ENCODE assay signal across 28 mouse cellular contexts in genomic region chr7:135483751-135484150, GRCm38 (mm10). TPM values are rescaled to one million over a fixed set of nuclear protein-coding genes. Genes with fewer than 3 reads are reported as not detected.
DNase-seq lines count a peak whose midpoint lies in the region; ATAC-seq and TF ChIP-seq lines count a peak whose summit lies in the region.
"Had no signal": no experiment of that assay in that cellular context is flagged by ENCODE, and none has a peak within 500 bp of the region (broad histone marks: within the 10 kb centered on the region; RNA-seq: fewer than 3 reads in every experiment).

No protein-coding gene starts in this region.

- H3K27me3 ChIP-seq in forebrain, embryonic 10.5 days (ENCODE audit: poor library complexity, severe bottlenecking) = peaks cover 76% of the 10 kb centered on the region
- no peaks in the 10 kb centered on the region; the same call in 1 of the 2 replicates for H3K27me3 ChIP-seq in forebrain, embryonic 16.5 days (replicated peaks; ENCODE audit: control insufficient read depth, insufficient read depth, low read length)
- H3K27me3 ChIP-seq in kidney, adult 2 months (replicated peaks; ENCODE audit: control insufficient read depth, insufficient read depth, low read length) = no peaks in the 10 kb centered on the region
- H3K27me3 ChIP-seq in lung, embryonic 14.5 days (ENCODE audit: insufficient read depth, low read length) = no peaks in the 10 kb centered on the region
- H3K27me3 ChIP-seq: CH12.LX; embryonic facial prominence, embryonic 12.5 days had no signal

- 39% methylated on average over 6 of the region's 6 CpGs for WGBS in forebrain, embryonic 10.5 days
- 44% methylated on average over 6 of the region's 6 CpGs for WGBS in forebrain, embryonic 16.5 days
- 60% methylated on average over 6 of the region's 6 CpGs for WGBS in kidney, adult 2 months
- WGBS in lung, embryonic 14.5 days = 55% methylated on average over 6 of the region's 6 CpGs

- H3K4me2 ChIP-seq in forebrain, embryonic 16.5 days (ENCODE audit: low read length) = no peak overlapping the region
- H3K4me2 ChIP-seq in lung, embryonic 14.5 days = no peak overlapping the region
- H3K4me2 ChIP-seq: embryonic facial prominence, embryonic 12.5 days; embryonic facial prominence, embryonic 15.5 days; forebrain, embryonic 12.5 days; forebrain, embryonic 15.5 days; heart, embryonic 12.5 days; heart, embryonic 15.5 days; hindbrain, embryonic 14.5 days had no signal

- ATAC-seq in forebrain, embryonic 16.5 days = no peak
- ATAC-seq in lung, embryonic 14.5 days (ENCODE audit: insufficient read depth) = no peak
- ATAC-seq: forebrain, embryonic 15.5 days had no signal

- no peak for DNase-seq in forebrain, embryonic 10.5 days (ENCODE audit: extremely low spot score, low spot score)
- peak; percentile 15 for DNase-seq in kidney, adult 2 months
- no peak for DNase-seq in kidney, adult 18-20 months
- DNase-seq in lung, embryonic 14.5 days = peak; percentile 12
- DNase-seq in lung, postnatal 10 days = no peak
- DNase-seq in retina, postnatal 1 day = peak; percentile 48
- no peak for DNase-seq in retina, embryonic 14.5 days (ENCODE audit: low spot score)
- DNase-seq: adrenal gland, adult 2 months; adrenal gland, postnatal 14 days; B cell, adult 2 months; cerebellum, adult 11-12 months; cerebellum, adult 8-10 months; cerebellum, postnatal 14 days; gastrocnemius, postnatal 10 days; gastrocnemius, postnatal 36 days; heart, postnatal 10 days; heart, postnatal 36 days had no signal

- peak overlapping the region; percentile 72 for H3K27ac ChIP-seq in forebrain, embryonic 10.5 days
- no peak overlapping the region for H3K27ac ChIP-seq in forebrain, embryonic 16.5 days (ENCODE audit: low read length)
- no peak overlapping the region for H3K27ac ChIP-seq in kidney, adult 2 months (ENCODE audit: insufficient read depth, low read depth, low read length)
- no peak overlapping the region for H3K27ac ChIP-seq in lung, embryonic 14.5 days (ENCODE audit: low read depth)
- H3K27ac ChIP-seq: embryonic facial prominence, embryonic 12.5 days; embryonic facial prominence, embryonic 15.5 days; forebrain, embryonic 15.5 days; heart, embryonic 15.5 days; hindbrain, embryonic 14.5 days had no signal

- no peak overlapping the region for H3K4me3 ChIP-seq in forebrain, embryonic 10.5 days
- no peak overlapping the region for H3K4me3 ChIP-seq in forebrain, embryonic 16.5 days (replicated peaks; ENCODE audit: low read length)
- no peak overlapping the region for H3K4me3 ChIP-seq in kidney, adult 2 months (ENCODE audit: insufficient read depth, low read depth, low read length)
- H3K4me3 ChIP-seq in lung, embryonic 14.5 days (ENCODE audit: low read depth, low read length) = no peak overlapping the region
- H3K4me3 ChIP-seq: embryonic facial prominence, embryonic 12.5 days; embryonic facial prominence, embryonic 15.5 days; forebrain, embryonic 12.5 days; forebrain, embryonic 15.5 days; heart, embryonic 12.5 days; heart, embryonic 15.5 days had no signal

- no peaks in the 10 kb centered on the region for H3K36me3 ChIP-seq in forebrain, embryonic 10.5 days (replicated peaks)
- H3K36me3 ChIP-seq in forebrain, embryonic 16.5 days (ENCODE audit: control insufficient read depth, insufficient read depth) = no peaks in the 10 kb centered on the region
- H3K36me3 ChIP-seq in kidney, adult 2 months (ENCODE audit: control insufficient read depth, insufficient read depth, low read length) = no peaks in the 10 kb centered on the region
- H3K36me3 ChIP-seq in lung, embryonic 14.5 days (ENCODE audit: insufficient read depth) = no peaks in the 10 kb centered on the region
- H3K36me3 ChIP-seq: embryonic facial prominence, embryonic 12.5 days; embryonic facial prominence, embryonic 15.5 days; forebrain, embryonic 12.5 days; forebrain, embryonic 15.5 days; G1E; heart, embryonic 12.5 days; heart, embryonic 15.5 days had no signal

- H3K4me1 ChIP-seq in forebrain, embryonic 10.5 days = peaks cover 56% of the 10 kb centered on the region
- peaks cover 29% of the 10 kb centered on the region for H3K4me1 ChIP-seq in forebrain, embryonic 16.5 days (replicated peaks; ENCODE audit: control insufficient read depth, insufficient read depth, low read length)
- no peaks in the 10 kb centered on the region for H3K4me1 ChIP-seq in kidney, adult 2 months (ENCODE audit: control insufficient read depth, insufficient read depth, low read length)
- no peaks in the 10 kb centered on the region for H3K4me1 ChIP-seq in lung, embryonic 14.5 days (ENCODE audit: insufficient read depth)

- H3K9me3 ChIP-seq in forebrain, embryonic 10.5 days = no peaks in the 10 kb centered on the region
- no peaks in the 10 kb centered on the region for H3K9me3 ChIP-seq in forebrain, embryonic 16.5 days (ENCODE audit: control insufficient read depth, low read length)
- no peaks in the 10 kb centered on the region for H3K9me3 ChIP-seq in lung, embryonic 14.5 days (ENCODE audit: low read depth, low read length)
- H3K9me3 ChIP-seq: embryonic facial prominence, embryonic 12.5 days; embryonic facial prominence, embryonic 15.5 days; forebrain, embryonic 12.5 days; forebrain, embryonic 15.5 days; G1E; heart, embryonic 12.5 days; heart, embryonic 15.5 days had no signal

- no peak overlapping the region for H3K9ac ChIP-seq in forebrain, embryonic 16.5 days (replicated peaks; ENCODE audit: low read depth, low read length)
- no peak overlapping the region for H3K9ac ChIP-seq in lung, embryonic 14.5 days
- H3K9ac ChIP-seq: embryonic facial prominence, embryonic 12.5 days; embryonic facial prominence, embryonic 15.5 days; forebrain, embryonic 12.5 days; forebrain, embryonic 15.5 days; heart, embryonic 12.5 days; heart, embryonic 15.5 days; hindbrain, embryonic 14.5 days had no signal

- no peak for TF ChIP-seq POLR2A in kidney, adult 2 months (IDR thresholded peaks at IDR 0.05; ENCODE audit: low read depth, low read length)

- no peak for TF ChIP-seq CTCF in kidney, adult 2 months (conservative IDR thresholded peaks at IDR 0.05; ENCODE audit: insufficient read depth, insufficient read length, low read depth, low read length)
- no peak for TF ChIP-seq CTCF in lung, embryonic 14.5 days (IDR thresholded peaks at IDR 0.05; ENCODE audit: low read depth)

RNA-seq across cellular contexts. Expression of gene Clrn3, which starts 44.7 kb away (rescaled TPM):
- not detected in 2 replicates for polyA plus RNA-seq in forebrain, embryonic 10.5 days (2016; fragmentation: Nextera tagmentation; extraction: Ambion mirVana)
- not detected in 2 replicates for polyA plus RNA-seq in forebrain, embryonic 16.5 days (2015; fragmentation: Nextera tagmentation; extraction: Ambion mirVana)
- 26.7 and 29.8 TPM in 2 replicates for polyA plus RNA-seq in kidney, adult 2 months (2012; rRNA removed)
- polyA plus RNA-seq in lung, embryonic 14.5 days (2014; fragmentation: Nextera tagmentation; extraction: Ambion mirVana) = not detected in 2 replicates
- polyA plus RNA-seq: adrenal gland, adult 2 months; embryonic facial prominence, embryonic 12.5 days; embryonic facial prominence, embryonic 15.5 days; forebrain, embryonic 12.5 days; forebrain, embryonic 15.5 days; G1E; heart, embryonic 12.5 days; heart, embryonic 15.5 days; hindbrain, embryonic 11.5 days; hindbrain, embryonic 14.5 days had no signal

RNA-seq across cellular contexts. Expression of gene Ptpre, which starts 53.5 kb away (rescaled TPM):
- polyA plus RNA-seq in forebrain, embryonic 10.5 days (2016; fragmentation: Nextera tagmentation; extraction: Ambion mirVana) = 0.31 and 0.41 TPM in 2 replicates
- polyA plus RNA-seq in forebrain, embryonic 16.5 days (2015; fragmentation: Nextera tagmentation; extraction: Ambion mirVana) = 2.0 and 4.5 TPM in 2 replicates
- 1.7 and 2.5 TPM in 2 replicates for polyA plus RNA-seq in kidney, adult 2 months (2012; rRNA removed)
- 2.3 and 2.5 TPM in 2 replicates for polyA plus RNA-seq in lung, embryonic 14.5 days (2014; fragmentation: Nextera tagmentation; extraction: Ambion mirVana)

Comparison
In these comparisons a context has a peak if more than half of its experiments do, and no peak if none do; other contexts are left out.
1. DNase-seq: peak in kidney, adult 2 months (single experiment), lung, embryonic 14.5 days (single experiment) and retina, postnatal 1 day (single experiment); none in forebrain, embryonic 10.5 days (single experiment), kidney, adult 18-20 months (single experiment), lung, postnatal 10 days (single experiment) and retina, embryonic 14.5 days (single experiment).
2. RNA of gene Clrn3, which starts 44.7 kb away (polyA plus RNA-seq): 26.7 to 29.8 TPM in kidney, adult 2 months; not detected in forebrain, embryonic 16.5 days, not detected in forebrain, embryonic 10.5 days and not detected in lung, embryonic 14.5 days; every median in the first group is over 10 times any median in the second.